Mouse (Mus musculus): Measurements from ENCODE around the gene Fam209. TPM values are rescaled to one million over a fixed set of nuclear protein-coding genes. Genes with fewer than 3 reads are reported as not detected.

The Fam209 gene
- total and polyA plus RNA-seq, 3 experiments = not detected

DNA sequence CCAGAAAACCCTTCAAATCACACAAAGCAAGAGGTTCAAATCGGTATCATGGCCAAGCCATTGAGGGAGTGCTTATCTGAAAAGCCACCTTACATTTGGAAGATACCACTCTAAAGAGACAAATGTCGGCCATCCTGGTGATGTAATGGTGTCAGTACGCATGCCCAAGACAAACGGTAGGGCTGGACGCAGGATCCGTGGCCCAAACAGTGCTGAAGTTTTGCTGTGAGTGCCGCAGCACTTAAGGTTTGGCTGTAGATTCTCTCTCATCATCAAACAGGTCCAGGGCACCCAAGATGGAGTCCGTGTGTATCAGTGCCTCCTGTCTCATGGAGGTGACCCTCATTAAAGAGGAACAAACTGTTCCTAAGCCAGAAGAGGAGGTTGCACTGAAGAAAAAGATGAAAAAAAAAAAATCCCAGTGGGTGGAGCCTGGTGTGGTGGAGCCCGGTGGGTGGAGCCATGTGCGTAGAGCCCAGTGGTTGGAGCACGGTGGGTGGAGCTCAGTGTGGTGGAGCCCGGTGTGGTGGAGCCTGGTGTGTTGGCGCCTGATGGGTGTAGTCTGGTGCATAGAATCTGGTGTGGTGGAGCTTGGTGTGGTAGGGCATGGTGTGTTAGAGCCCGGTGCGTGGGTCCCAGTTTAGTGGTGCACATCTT lies 37.9 kb downstream of the Fam209 start:
- intact Hi-C loops (cut with DNase I) = no loop called here
- no peaks in the 10 kb centered on the region for H3K79me2 ChIP-seq (replicated peaks; ENCODE audit: control insufficient read depth, insufficient read depth, low read length)
- H3K36me3 ChIP-seq (ENCODE audit: control insufficient read depth, insufficient read depth, low read length) = no peaks in the 10 kb centered on the region
- no peak for DNase-seq
- H3K27ac ChIP-seq = no peak overlapping the region
- WGBS = 85% methylated on average over 15 of the region's 15 CpGs
- no peaks in the 10 kb centered on the region for H3K4me1 ChIP-seq (ENCODE audit: control insufficient read depth, insufficient read depth, low read length)
- H3K4me3 ChIP-seq = no peak overlapping the region
- no peak overlapping the region for H3K9ac ChIP-seq (ENCODE audit: low read depth, low read length)
- H3K27me3 ChIP-seq (ENCODE audit: control insufficient read depth, insufficient read depth, low read length) = no peaks in the 10 kb centered on the region; the same call in 1 of the 2 replicates
- TF ChIP-seq POLR2A (IDR thresholded peaks at IDR 0.05; ENCODE audit: insufficient read depth, low read depth, low read length) (no peak), CTCF (IDR thresholded peaks at IDR 0.05) (no peak), EP300 (IDR thresholded peaks at IDR 0.05; ENCODE audit: insufficient read depth, low read depth, low read length) (no peak)

DNA sequence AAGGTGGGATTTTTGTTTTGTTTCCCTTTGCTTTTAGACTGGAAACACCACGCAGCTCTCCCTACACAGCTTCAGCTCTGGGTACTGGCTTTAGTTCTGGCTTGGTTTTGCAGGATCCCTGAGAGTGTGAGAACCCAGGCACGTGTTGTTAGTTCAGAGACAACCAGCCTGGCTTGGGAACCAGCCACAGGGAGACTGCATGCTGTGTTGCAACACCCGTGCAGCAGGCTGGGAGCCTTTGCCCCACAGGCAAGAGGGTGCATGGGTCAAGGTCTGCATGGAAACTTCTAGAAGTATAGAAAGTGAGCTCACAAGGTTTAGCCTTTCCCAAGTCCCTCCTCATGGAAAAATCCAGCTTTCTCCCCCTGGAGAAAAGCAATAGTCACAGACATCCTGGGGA lies 38.6 kb downstream of the Fam209 start:
- no peak for DNase-seq
- Histone ChIP-seq H3K4me1 (ENCODE audit: control insufficient read depth, insufficient read depth, low read length) (no peaks in the 10 kb centered on the region), H3K9ac (ENCODE audit: low read depth, low read length) (no peak overlapping the region), H3K27me3 (ENCODE audit: control insufficient read depth, insufficient read depth, low read length) (no peaks in the 10 kb centered on the region; the same call in 1 of the 2 replicates), H3K4me3 (no peak overlapping the region), H3K79me2 (replicated peaks; ENCODE audit: control insufficient read depth, insufficient read depth, low read length) (no peaks in the 10 kb centered on the region), H3K27ac (no peak overlapping the region), H3K36me3 (ENCODE audit: control insufficient read depth, insufficient read depth, low read length) (no peaks in the 10 kb centered on the region)
- WGBS = 48% methylated on average over 3 of the region's 3 CpGs
- intact Hi-C loops (cut with DNase I) = no loop called here
- TF ChIP-seq POLR2A (IDR thresholded peaks at IDR 0.05; ENCODE audit: insufficient read depth, low read depth, low read length) (no peak), EP300 (IDR thresholded peaks at IDR 0.05; ENCODE audit: insufficient read depth, low read depth, low read length) (no peak), CTCF (IDR thresholded peaks at IDR 0.05) (no peak)

DNA sequence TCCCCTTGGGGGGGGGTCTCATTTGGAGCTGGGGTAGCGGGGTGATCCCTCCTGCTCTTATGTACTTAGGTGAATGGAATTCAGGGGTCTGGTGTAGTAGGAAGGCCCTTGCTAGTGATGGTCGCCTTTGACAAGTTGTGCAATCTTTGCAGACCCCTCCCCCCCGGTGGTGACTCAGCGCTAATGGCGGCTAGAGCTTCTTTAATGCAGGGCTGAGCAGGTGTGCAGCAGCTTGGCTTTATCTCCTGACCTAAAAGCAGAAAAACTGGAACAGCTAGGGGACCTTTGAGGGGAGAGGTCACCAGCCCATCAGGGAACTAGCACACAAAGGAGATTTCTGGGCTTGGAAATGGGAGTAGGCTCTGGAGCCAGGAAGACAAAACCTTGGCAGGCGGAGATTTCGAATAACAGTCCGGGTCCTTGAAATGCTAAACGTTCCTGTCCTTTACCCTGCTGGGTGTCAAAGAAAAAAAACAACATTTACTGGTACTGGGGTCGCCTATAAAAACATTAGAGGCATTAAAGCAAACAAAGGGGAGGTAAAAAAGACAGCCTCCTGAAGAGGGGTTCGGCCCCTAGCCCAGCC lies 44.2 kb downstream of the Fam209 start:
- Histone ChIP-seq H3K9ac (ENCODE audit: low read depth, low read length) (no peak overlapping the region), H3K27ac (no peak overlapping the region), H3K27me3 (ENCODE audit: control insufficient read depth, insufficient read depth, low read length) (peaks cover 3% of the 10 kb centered on the region; the same call in 1 of the 2 replicates), H3K4me3 (no peak overlapping the region), H3K36me3 (ENCODE audit: control insufficient read depth, insufficient read depth, low read length) (no peaks in the 10 kb centered on the region), H3K79me2 (replicated peaks; ENCODE audit: control insufficient read depth, insufficient read depth, low read length) (no peaks in the 10 kb centered on the region), H3K4me1 (ENCODE audit: control insufficient read depth, insufficient read depth, low read length) (no peaks in the 10 kb centered on the region)
- 34% methylated on average over 11 of the region's 11 CpGs for WGBS
- TF ChIP-seq CTCF (IDR thresholded peaks at IDR 0.05) = no peak
- TF ChIP-seq EP300 (IDR thresholded peaks at IDR 0.05; ENCODE audit: insufficient read depth, low read depth, low read length) = no peak
- no peak for TF ChIP-seq POLR2A (IDR thresholded peaks at IDR 0.05; ENCODE audit: insufficient read depth, low read depth, low read length)
- intact Hi-C loops (cut with DNase I) = no loop called here
- DNase-seq = no peak

DNA sequence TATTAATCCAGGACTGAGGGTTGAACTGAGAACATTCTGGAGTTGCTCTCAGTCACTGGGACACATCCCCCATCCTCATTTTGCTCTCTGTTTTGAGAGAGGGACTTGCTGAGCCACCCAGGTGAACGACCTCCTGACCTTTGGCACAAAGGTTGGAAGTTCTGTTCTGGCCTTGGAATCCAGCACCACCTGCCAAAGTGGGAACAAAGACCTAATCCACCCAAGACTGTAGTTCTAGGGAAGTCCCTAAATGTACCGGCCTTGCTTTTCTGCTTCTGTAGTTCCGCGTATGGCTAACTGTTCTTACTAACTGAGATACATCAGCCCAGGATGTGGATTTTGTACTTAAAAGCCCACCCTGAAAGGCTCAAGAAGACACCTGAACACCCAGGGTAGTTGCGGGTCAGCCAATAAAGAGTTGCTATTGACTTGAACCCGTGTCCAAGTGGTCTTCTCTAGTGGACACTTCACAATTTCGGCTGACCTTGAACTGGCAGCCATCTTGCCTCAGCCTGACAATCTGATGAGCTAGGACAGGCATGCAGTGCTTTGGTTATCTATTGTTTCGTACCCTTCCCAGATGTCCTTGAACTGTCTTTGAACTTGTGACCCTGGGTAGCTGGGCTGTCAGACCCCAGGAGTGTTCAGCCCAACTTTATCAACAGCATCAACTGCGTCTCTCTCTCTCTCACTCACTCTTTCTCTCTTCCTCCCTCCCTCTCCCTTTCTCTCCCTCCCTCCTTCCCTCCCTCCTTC lies 48.5 kb downstream of the Fam209 start:
- Histone ChIP-seq H3K27me3 (ENCODE audit: control insufficient read depth, insufficient read depth, low read length) (peaks cover 3% of the 10 kb centered on the region; the same call in 1 of the 2 replicates), H3K9ac (ENCODE audit: low read depth, low read length) (no peak overlapping the region), H3K79me2 (replicated peaks; ENCODE audit: control insufficient read depth, insufficient read depth, low read length) (no peaks in the 10 kb centered on the region), H3K27ac (no peak overlapping the region), H3K36me3 (ENCODE audit: control insufficient read depth, insufficient read depth, low read length) (no peaks in the 10 kb centered on the region), H3K4me1 (ENCODE audit: control insufficient read depth, insufficient read depth, low read length) (no peaks in the 10 kb centered on the region), H3K4me3 (no peak overlapping the region)
- intact Hi-C loops (cut with DNase I) = no loop called here
- TF ChIP-seq POLR2A (IDR thresholded peaks at IDR 0.05; ENCODE audit: insufficient read depth, low read depth, low read length) = no peak
- no peak for TF ChIP-seq EP300 (IDR thresholded peaks at IDR 0.05; ENCODE audit: insufficient read depth, low read depth, low read length)
- TF ChIP-seq CTCF (IDR thresholded peaks at IDR 0.05) = no peak
- 82% methylated on average over 9 of the region's 9 CpGs for WGBS
- DNase-seq = no peak

DNA sequence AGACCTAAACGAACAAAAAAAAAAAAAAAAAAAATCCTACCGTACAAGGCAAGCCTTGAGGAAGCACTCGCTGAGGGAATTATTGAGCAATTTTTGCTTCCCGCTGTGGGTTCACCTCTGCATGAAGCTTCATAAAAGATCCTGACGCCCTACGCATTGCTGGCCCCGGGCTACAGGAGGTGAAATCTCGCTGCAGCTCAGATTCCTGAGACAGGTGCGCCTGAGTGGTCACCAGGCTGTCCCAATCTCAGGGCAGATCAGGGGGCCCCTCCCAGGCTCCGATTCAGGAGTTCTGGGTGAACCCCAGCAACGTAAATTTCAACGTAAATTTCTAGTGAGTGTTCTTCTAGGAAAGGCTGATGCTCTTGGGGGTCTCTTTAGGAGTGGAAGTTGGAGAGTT lies 50.2 kb downstream of the Fam209 start:
- Histone ChIP-seq H3K27ac (no peak overlapping the region), H3K79me2 (replicated peaks; ENCODE audit: control insufficient read depth, insufficient read depth, low read length) (no peaks in the 10 kb centered on the region), H3K9ac (ENCODE audit: low read depth, low read length) (no peak overlapping the region), H3K36me3 (ENCODE audit: control insufficient read depth, insufficient read depth, low read length) (no peaks in the 10 kb centered on the region), H3K4me1 (ENCODE audit: control insufficient read depth, insufficient read depth, low read length) (no peaks in the 10 kb centered on the region), H3K4me3 (no peak overlapping the region), H3K27me3 (ENCODE audit: control insufficient read depth, insufficient read depth, low read length) (peaks cover 2% of the 10 kb centered on the region; the same call in 1 of the 2 replicates)
- DNase-seq = no peak
- 82% methylated on average over 12 of the region's 12 CpGs for WGBS
- TF ChIP-seq POLR2A (IDR thresholded peaks at IDR 0.05; ENCODE audit: insufficient read depth, low read depth, low read length) (no peak), EP300 (IDR thresholded peaks at IDR 0.05; ENCODE audit: insufficient read depth, low read depth, low read length) (no peak), CTCF (IDR thresholded peaks at IDR 0.05) (no peak)
- intact Hi-C loops (cut with DNase I) = no loop called here

Other genes with a start within 250 kb of the Fam209 start
- not detected for gene Mc3r, start 224.0 kb upstream of the Fam209 start, total RNA-seq (2021)
- not detected in 2 replicates for gene Mc3r, start 224.0 kb upstream of the Fam209 start, polyA plus RNA-seq (2012; rRNA removed)
- gene Fam210b, start 127.0 kb upstream of the Fam209 start, total RNA-seq (2021) = 1 to 10 TPM; 5.4 to 6.1 TPM
- 6.4 and 9.4 TPM in 2 replicates for gene Fam210b, start 127.0 kb upstream of the Fam209 start, polyA plus RNA-seq (2012; rRNA removed)
- under 1 TPM; 0.42 to 0.45 TPM for gene Aurka, start 102.0 kb upstream of the Fam209 start, total RNA-seq (2021)
- 0.53 and 1.4 TPM in 2 replicates for gene Aurka, start 102.0 kb upstream of the Fam209 start, polyA plus RNA-seq (2012; rRNA removed)
- 10 to 100 TPM; 16.3 TPM for gene Cstf1, start 101.8 kb upstream of the Fam209 start, total RNA-seq (2021)
- 19.3 and 23.5 TPM in 2 replicates for gene Cstf1, start 101.8 kb upstream of the Fam209 start, polyA plus RNA-seq (2012; rRNA removed)
- gene Cass4, start 78.7 kb upstream of the Fam209 start, total RNA-seq (2021) = under 1 TPM; 0.36 to 0.57 TPM
- gene Cass4, start 78.7 kb upstream of the Fam209 start, polyA plus RNA-seq (2012; rRNA removed) = 0.38 and 0.39 TPM in 2 replicates
- 10 to 100 TPM; 27.2 to 28.6 TPM for gene Rtf2, start 32.0 kb upstream of the Fam209 start, total RNA-seq (2021)
- 22.3 and 30.6 TPM in 2 replicates for gene Rtf2, start 32.0 kb upstream of the Fam209 start, polyA plus RNA-seq (2012; rRNA removed)
- gene Gcnt7, start 13.9 kb upstream of the Fam209 start, total RNA-seq (2021) = not detected
- gene Gcnt7, start 13.9 kb upstream of the Fam209 start, polyA plus RNA-seq (2012; rRNA removed) = not detected in 2 replicates
- not detected for gene Tfap2c, start 77.1 kb downstream of the Fam209 start, total RNA-seq (2021)
- gene Tfap2c, start 77.1 kb downstream of the Fam209 start, polyA plus RNA-seq (2012; rRNA removed) = not detected in 2 replicates

All from heart, adult 2 months (tissue).